Mouse (Mus musculus): ENCODE results near the gene Rhcg. TPM values are rescaled to one million over a fixed set of nuclear protein-coding genes. Genes with fewer than 3 reads are reported as not detected.

Rhcg gene
- polyA plus RNA-seq, 1 experiment from 2014 or later: 0.20 TPM

- TF ChIP-seq CTCF (IDR thresholded peaks at IDR 0.05; ENCODE audit: low read depth) (peak; percentile 80), EP300 (IDR thresholded peaks at IDR 0.05; ENCODE audit: low read depth) (no peak)
- no peak overlapping the region for H3K4me2 ChIP-seq (ENCODE audit: low read depth, low read length)
- no peak overlapping the region for H3K27ac ChIP-seq (ENCODE audit: low read depth)
- H3K9ac ChIP-seq (replicated peaks): no peak overlapping the region
- peaks cover 30% of the 10 kb centered on the region for H3K27me3 ChIP-seq (ENCODE audit: insufficient read depth, low read length)
- H3K4me3 ChIP-seq (ENCODE audit: low read depth, low read length): no peak overlapping the region
- WGBS (ENCODE audit: insufficient replicate concordance): 10% methylated on average over 6 of the region's 6 CpGs
- H3K4me1 ChIP-seq (ENCODE audit: insufficient read depth): 0 out of 2 replicates have a peak, but pooled peaks cover under 1% of the 10 kb centered on the region
- ATAC-seq (peak; percentile 50), DNase-seq (peak; percentile 69)
- no peaks in the 10 kb centered on the region for H3K36me3 ChIP-seq (replicated peaks; ENCODE audit: insufficient read depth, low read length)
- no peaks in the 10 kb centered on the region for H3K9me3 ChIP-seq (ENCODE audit: low read length)
These were observed 4.7 kb downstream of the Rhcg start for GRCm38 (mm10) chr7:79612783-79613182.

- Histone ChIP-seq H3K27ac (ENCODE audit: low read depth) (no peak overlapping the region), H3K9ac (replicated peaks) (no peak overlapping the region), H3K27me3 (ENCODE audit: insufficient read depth, low read length) (peaks cover 30% of the 10 kb centered on the region), H3K9me3 (ENCODE audit: low read length) (no peaks in the 10 kb centered on the region), H3K4me1 (ENCODE audit: insufficient read depth) (0 out of 2 replicates have a peak, but pooled peaks cover 6% of the 10 kb centered on the region), H3K4me2 (ENCODE audit: low read depth, low read length) (no peak overlapping the region), H3K4me3 (ENCODE audit: low read depth, low read length) (no peak overlapping the region), H3K36me3 (replicated peaks; ENCODE audit: insufficient read depth, low read length) (no peaks in the 10 kb centered on the region)
- TF ChIP-seq CTCF (IDR thresholded peaks at IDR 0.05; ENCODE audit: low read depth) (no peak), EP300 (IDR thresholded peaks at IDR 0.05; ENCODE audit: low read depth) (no peak)
- 79% methylated on average over 9 of the region's 9 CpGs for WGBS (ENCODE audit: insufficient replicate concordance)
- DNase-seq: no peak
- ATAC-seq: no peak
These were observed 5.6 kb downstream of the Rhcg start for GRCm38 (mm10) chr7:79611901-79612300.

GRCm38 (mm10) chr7:79607263-79607921 lies 10.1 kb downstream of the Rhcg start:
- ATAC-seq: no peak
- TF ChIP-seq EP300 (IDR thresholded peaks at IDR 0.05; ENCODE audit: low read depth): no peak
- TF ChIP-seq CTCF (IDR thresholded peaks at IDR 0.05; ENCODE audit: low read depth): no peak
- 0 out of 2 replicates have a peak, but pooled peaks cover 6% of the 10 kb centered on the region for H3K4me1 ChIP-seq (ENCODE audit: insufficient read depth)
- H3K9ac ChIP-seq (replicated peaks): 0 out of 2 replicates have a peak overlapping the region, but pooled peaks have one; percentile 1
- H3K9me3 ChIP-seq (ENCODE audit: low read length): no peaks in the 10 kb centered on the region
- no peak overlapping the region for H3K4me3 ChIP-seq (ENCODE audit: low read depth, low read length)
- WGBS (ENCODE audit: insufficient replicate concordance): 2% methylated on average over 25 of the region's 25 CpGs
- no peaks in the 10 kb centered on the region for H3K36me3 ChIP-seq (replicated peaks; ENCODE audit: insufficient read depth, low read length)
- H3K4me2 ChIP-seq (ENCODE audit: low read depth, low read length): peak overlapping the region; percentile 43
- H3K27ac ChIP-seq (ENCODE audit: low read depth): no peak overlapping the region
- DNase-seq: peak; percentile 49
- H3K27me3 ChIP-seq (ENCODE audit: insufficient read depth, low read length): peaks cover 29% of the 10 kb centered on the region; the same call in 1 of the 2 replicates

- DNase-seq (no peak), ATAC-seq (no peak)
- Histone ChIP-seq H3K27ac (ENCODE audit: low read depth) (no peak overlapping the region), H3K4me3 (ENCODE audit: low read depth, low read length) (no peak overlapping the region), H3K36me3 (replicated peaks; ENCODE audit: insufficient read depth, low read length) (no peaks in the 10 kb centered on the region), H3K4me2 (ENCODE audit: low read depth, low read length) (peak overlapping the region; percentile 43; the same call in 1 of the 2 replicates), H3K9ac (replicated peaks) (no peak overlapping the region), H3K4me1 (ENCODE audit: insufficient read depth) (0 out of 2 replicates have a peak, but pooled peaks cover 6% of the 10 kb centered on the region), H3K9me3 (ENCODE audit: low read length) (no peaks in the 10 kb centered on the region), H3K27me3 (ENCODE audit: insufficient read depth, low read length) (peaks cover 27% of the 10 kb centered on the region; the same call in 1 of the 2 replicates)
- WGBS (ENCODE audit: insufficient replicate concordance): 10% methylated on average over 3 of the region's 3 CpGs
- TF ChIP-seq CTCF (IDR thresholded peaks at IDR 0.05; ENCODE audit: low read depth) (no peak), EP300 (IDR thresholded peaks at IDR 0.05; ENCODE audit: low read depth) (no peak)
These were observed 10.7 kb downstream of the Rhcg start for GRCm38 (mm10) chr7:79606766-79607165.

GRCm38 (mm10) chr7:79602006-79602405 lies 15.5 kb downstream of the Rhcg start:
- Histone ChIP-seq H3K4me2 (ENCODE audit: low read depth, low read length) (no peak overlapping the region), H3K9ac (replicated peaks) (no peak overlapping the region), H3K9me3 (ENCODE audit: low read length) (no peaks in the 10 kb centered on the region), H3K27ac (ENCODE audit: low read depth) (no peak overlapping the region), H3K4me1 (ENCODE audit: insufficient read depth) (no peaks in the 10 kb centered on the region), H3K27me3 (ENCODE audit: insufficient read depth, low read length) (peaks cover 19% of the 10 kb centered on the region; the same call in 1 of the 2 replicates), H3K4me3 (ENCODE audit: low read depth, low read length) (no peak overlapping the region), H3K36me3 (replicated peaks; ENCODE audit: insufficient read depth, low read length) (no peaks in the 10 kb centered on the region)
- no peak for TF ChIP-seq CTCF (IDR thresholded peaks at IDR 0.05; ENCODE audit: low read depth)
- no peak for TF ChIP-seq EP300 (IDR thresholded peaks at IDR 0.05; ENCODE audit: low read depth)
- ATAC-seq (no peak), DNase-seq (no peak)
- WGBS (ENCODE audit: insufficient replicate concordance): 40% methylated on average over 8 of the region's 8 CpGs

- no peak overlapping the region for H3K4me2 ChIP-seq (ENCODE audit: low read depth, low read length)
- H3K4me3 ChIP-seq (ENCODE audit: low read depth, low read length): no peak overlapping the region
- H3K36me3 ChIP-seq (replicated peaks; ENCODE audit: insufficient read depth, low read length): no peaks in the 10 kb centered on the region
- no peaks in the 10 kb centered on the region for H3K9me3 ChIP-seq (ENCODE audit: low read length)
- H3K9ac ChIP-seq (replicated peaks): no peak overlapping the region
- H3K27me3 ChIP-seq (ENCODE audit: insufficient read depth, low read length): peaks cover 19% of the 10 kb centered on the region
- TF ChIP-seq CTCF (IDR thresholded peaks at IDR 0.05; ENCODE audit: low read depth) (no peak), EP300 (IDR thresholded peaks at IDR 0.05; ENCODE audit: low read depth) (no peak)
- 75% methylated on average over 10 of the region's 10 CpGs for WGBS (ENCODE audit: insufficient replicate concordance)
- ATAC-seq (no peak), DNase-seq (no peak)
- H3K4me1 ChIP-seq (ENCODE audit: insufficient read depth): no peaks in the 10 kb centered on the region
- no peak overlapping the region for H3K27ac ChIP-seq (ENCODE audit: low read depth)
These were observed 17.3 kb downstream of the Rhcg start for GRCm38 (mm10) chr7:79600122-79600521.

Measured in liver, postnatal 0 days (tissue).